Mouse (Mus musculus) thymus, postnatal 0 days (tissue): Measurements from ENCODE around the gene Cd5. TPM values are rescaled to one million over a fixed set of nuclear protein-coding genes. Genes with fewer than 3 reads are reported as not detected.
A peak's percentile ranks its signal among the peaks of the same experiment; 100 is the strongest.

ENCODE experiments used
- DNase-seq: peaks from one replicate; pipeline ENCODE4 v3.0.0-alpha.2; 2015; ENCODE audit warnings: low spot score
- polyA plus RNA-seq: library from polyadenylated mRNA; unstranded; fragments of >200 nt; fragmentation: Nextera tagmentation; extraction: Ambion mirVana; gene quantifications from 2 replicates; pipeline ENCODE4 v1.2.1, GENCODE M21; 2015

Gene Cd5
- polyA plus RNA-seq, 1 experiment from 2014 or later: 132 TPM

- no peak for DNase-seq
These were observed 36.7 kb downstream of the Cd5 start for GRCm38 (mm10) chr19:10702125-10702524.

- DNase-seq: no peak
These were observed 37.6 kb downstream of the Cd5 start for GRCm38 (mm10) chr19:10701013-10701726.

GRCm38 (mm10) chr19:10699851-10700250, 39.0 kb downstream of the Cd5 start:
- no peak for DNase-seq

GRCm38 (mm10) chr19:10698131-10698991, 40.4 kb downstream of the Cd5 start:
- DNase-seq: peak; percentile 47

- peak; percentile 27 for DNase-seq
These were observed 43.0 kb downstream of the Cd5 start for GRCm38 (mm10) chr19:10695801-10696200.

- no peak for DNase-seq
These were observed 44.7 kb downstream of the Cd5 start for GRCm38 (mm10) chr19:10693926-10694682.

GRCm38 (mm10) chr19:10692361-10692760, 46.4 kb downstream of the Cd5 start:
- DNase-seq: no peak

GRCm38 (mm10) chr19:10691660-10692059, 47.1 kb downstream of the Cd5 start:
- no peak for DNase-seq

- no peak for DNase-seq
These were observed 47.7 kb downstream of the Cd5 start for GRCm38 (mm10) chr19:10691121-10691520.

GRCm38 (mm10) chr19:10690336-10690735, 48.5 kb downstream of the Cd5 start:
- DNase-seq: no peak

GRCm38 (mm10) chr19:10689470-10690166, 49.2 kb downstream of the Cd5 start:
- no peak for DNase-seq

- DNase-seq: peak; percentile 88
These were observed 50.1 kb downstream of the Cd5 start, which contains the start of gene Vps37c for GRCm38 (mm10) chr19:10688537-10689352. Gene Vps37c, plus strand, starts transcription at chr19:10688735.

GRCm38 (mm10) chr19:10685727-10686126, 53.1 kb downstream of the Cd5 start:
- no peak for DNase-seq

GRCm38 (mm10) chr19:10685081-10685480, 53.7 kb downstream of the Cd5 start:
- DNase-seq: no peak

GRCm38 (mm10) chr19:10681571-10681970, 57.2 kb downstream of the Cd5 start:
- no peak for DNase-seq

- no peak for DNase-seq
These were observed 60.1 kb downstream of the Cd5 start for GRCm38 (mm10) chr19:10678772-10679067.

GRCm38 (mm10) chr19:10677915-10678771, 60.7 kb downstream of the Cd5 start, which contains the start of gene Pga5:
Gene Pga5, minus strand, starts transcription at chr19:10678071.
- DNase-seq: peak; percentile 63

- DNase-seq: no peak
These were observed 62.1 kb downstream of the Cd5 start for GRCm38 (mm10) chr19:10676656-10677055.

GRCm38 (mm10) chr19:10673275-10673674, 65.5 kb downstream of the Cd5 start:
- DNase-seq: no peak
